Mouse (Mus musculus) B cell, adult 2 months (primary cell): ENCODE measurements around the gene Bahcc1.
A peak's percentile ranks its signal among the peaks of the same experiment; 100 is the strongest.

ENCODE experiments used
- DNase-seq, 2 experiments: peaks; one replicate each; pipeline ENCODE4 v3.0.0; 2022

Gene Bahcc1

DNA sequence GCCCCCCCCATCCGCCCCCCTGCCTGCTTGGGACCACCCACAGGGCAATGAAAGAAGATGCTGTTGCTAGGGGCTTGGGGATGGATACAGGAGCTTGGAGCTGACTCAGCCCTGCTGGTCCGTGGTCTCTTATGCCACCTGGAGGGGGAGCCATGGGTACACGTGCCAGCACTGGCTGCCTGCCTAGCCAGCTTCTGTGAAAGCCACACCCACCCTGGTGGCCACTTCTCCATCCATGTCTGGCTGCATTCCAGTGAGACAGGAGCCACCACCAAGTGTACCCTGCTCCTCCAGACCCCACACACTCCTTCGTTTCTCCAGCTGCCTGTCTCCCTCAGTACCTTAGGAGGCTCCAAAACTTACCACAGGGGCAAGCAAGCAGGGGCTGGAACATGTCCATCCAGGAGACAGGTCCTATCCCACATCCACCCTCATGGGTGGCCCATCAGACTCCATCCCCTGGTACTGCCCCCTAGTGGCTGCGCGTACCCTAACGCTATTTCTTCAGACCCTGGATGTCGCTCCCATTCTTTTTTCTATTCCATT is 29.7 kb downstream of the Bahcc1 start:
- DNase-seq = peak; percentile 71 to 72

DNA sequence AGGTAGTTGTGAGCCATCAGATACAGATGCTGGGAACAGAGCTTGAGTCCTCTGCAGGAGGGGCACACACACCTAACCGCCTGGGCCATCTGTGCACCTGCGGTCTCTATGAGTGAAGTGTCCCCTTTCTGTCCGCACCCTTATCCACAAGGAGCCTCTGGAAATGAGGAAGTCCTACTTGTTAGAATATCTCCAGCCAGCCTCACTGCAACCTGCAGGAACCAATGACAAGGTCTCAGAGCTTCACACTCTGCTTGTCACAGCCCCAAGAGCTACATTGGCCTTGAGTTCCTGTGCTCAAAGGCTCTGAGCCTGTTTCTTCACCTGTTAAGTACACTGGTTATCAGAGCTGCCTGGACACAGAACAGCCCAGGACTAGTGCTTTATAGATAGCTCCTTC is 30.4 kb downstream of the Bahcc1 start:
- DNase-seq = no peak

DNA sequence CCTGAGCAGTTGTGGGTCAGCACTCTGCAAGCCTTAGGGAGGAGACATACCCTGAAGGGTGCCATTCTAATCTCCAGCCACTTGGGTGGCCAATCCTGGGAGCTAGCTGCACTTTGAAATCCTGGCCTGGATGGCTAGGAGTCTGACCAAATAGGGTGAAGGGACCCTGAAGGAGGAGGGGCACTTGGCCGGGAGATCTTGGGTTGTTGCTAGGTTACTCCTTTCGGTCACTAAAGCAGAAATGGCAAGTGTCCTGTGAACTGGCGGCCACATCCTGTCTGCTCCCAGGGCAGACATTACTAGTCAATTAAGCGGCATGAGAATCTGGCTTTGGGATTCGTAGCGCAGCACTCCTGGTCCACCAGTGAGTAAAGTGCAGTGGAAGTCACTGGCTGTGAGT is 31.3 kb downstream of the Bahcc1 start:
- DNase-seq = no peak

DNA sequence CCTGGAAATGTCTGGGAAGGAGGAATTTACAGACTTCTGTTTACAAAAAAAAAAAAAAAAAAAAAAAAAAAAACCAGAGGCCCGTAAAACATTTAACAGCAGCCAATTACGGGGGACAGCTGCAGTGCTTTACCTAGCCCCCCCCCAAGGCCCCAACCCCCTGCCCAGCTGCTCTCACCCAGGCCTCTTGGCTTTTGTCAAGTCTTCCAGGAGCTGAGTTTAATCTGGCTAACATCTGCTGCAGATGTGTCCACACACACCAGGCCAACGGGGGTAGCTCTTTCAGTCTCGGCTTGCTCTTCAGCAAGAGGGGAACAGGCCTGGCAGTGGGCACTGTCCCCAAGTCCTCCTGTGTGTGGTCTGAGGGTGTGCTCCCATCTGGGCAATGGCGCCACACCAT is 32.7 kb downstream of the Bahcc1 start:
- no peak for DNase-seq

DNA sequence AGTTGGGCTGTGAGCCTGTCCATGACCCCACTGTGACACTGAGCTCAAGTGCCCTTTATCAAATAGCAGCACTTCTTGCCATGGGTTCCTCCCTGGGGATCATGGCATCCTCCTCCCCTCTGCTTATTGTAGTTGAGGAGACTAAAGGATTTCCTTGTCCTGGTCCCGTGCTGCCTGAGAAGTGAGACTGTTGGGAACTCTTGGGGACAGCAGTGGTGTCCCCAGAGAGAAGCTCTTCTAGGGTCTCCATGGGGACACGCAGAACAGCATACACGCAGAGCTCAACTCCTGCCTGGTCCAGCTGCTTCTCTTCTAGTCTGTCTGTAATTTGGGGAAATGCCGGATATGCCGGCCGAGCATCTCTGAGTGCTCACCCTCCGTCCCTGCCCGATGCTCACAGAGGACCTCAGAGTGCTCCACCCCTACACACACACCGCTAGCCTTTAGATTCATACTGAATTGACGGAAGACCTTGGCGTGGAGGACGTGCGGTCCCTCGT is 33.6 kb downstream of the Bahcc1 start:
- DNase-seq = no peak

DNA sequence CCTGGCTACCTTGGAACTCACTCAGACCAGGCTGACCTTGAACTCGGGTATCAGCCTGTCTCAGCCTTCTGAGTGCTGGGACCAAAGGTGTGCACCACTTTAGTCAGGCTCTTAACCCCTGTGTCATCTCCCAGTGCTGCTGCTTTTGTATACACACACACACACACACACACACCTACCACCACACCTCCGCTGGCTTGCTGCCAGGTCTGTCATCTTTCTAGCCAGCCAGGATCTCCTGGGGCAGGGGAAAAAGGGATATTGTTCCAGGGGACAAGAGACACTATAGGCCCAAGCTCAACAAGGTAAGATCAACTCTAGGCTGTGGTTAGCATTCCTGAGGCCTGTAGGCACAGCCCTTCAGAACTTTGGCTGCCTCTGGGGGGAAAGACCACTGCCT is 34.5 kb downstream of the Bahcc1 start:
- DNase-seq = no peak

DNA sequence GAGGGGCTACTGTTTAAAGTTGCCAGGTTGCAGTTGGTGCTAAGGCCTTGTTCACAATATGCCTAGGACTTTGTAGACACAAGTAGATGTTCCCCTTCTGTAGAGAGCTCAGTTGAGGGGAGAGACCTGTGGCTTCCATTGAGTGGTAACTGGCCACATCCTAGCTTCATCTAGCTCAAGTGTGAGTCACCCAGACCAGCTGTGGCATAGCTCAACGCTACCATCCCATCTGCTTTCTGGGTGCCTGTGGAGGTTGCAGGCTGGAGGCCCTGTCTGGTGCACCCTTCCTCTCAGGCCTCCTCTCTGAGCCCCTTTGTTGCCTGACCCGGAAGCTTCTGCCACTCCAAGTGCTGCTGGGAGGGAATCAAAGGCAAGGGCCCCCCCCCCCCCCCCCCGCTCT is 34.9 kb downstream of the Bahcc1 start:
- no peak for DNase-seq

DNA sequence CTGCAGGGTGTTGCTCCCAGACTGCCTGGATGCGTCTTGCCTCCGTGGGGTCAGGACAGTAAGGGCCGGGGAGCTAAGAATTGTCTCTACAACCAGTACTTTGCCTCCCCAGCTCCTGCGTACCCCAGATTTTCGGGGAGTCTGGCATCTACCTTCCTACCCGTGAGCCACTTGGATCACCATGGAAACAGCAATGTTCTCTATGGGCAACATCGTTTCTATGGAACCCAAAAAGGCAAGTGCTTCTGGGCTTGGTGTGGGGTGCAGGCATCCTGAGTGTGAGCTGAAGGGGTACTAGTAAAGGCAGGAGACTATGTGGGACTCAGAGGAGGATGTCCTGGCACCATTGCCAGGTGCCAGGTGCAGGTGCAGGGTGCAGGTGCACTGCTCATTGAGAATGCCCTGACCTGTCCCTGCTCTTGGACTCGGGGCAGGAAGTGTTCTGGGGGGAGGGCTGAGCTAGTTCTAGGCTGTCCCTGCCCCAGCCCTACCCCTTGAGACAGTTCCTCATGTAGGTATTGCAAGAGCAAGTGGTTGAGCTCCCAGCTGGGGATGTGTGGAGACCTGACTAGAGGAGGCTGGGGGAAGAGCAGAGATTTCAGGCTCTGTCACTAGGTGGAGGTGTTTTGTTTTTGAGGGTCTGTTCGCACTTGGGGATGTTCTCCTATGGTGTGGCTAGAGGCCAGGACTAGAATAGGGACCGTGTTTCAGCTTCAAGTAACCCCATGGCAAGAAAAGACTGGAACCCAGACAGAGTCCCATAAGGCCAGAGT is 35.6 kb downstream of the Bahcc1 start:
- no peak for DNase-seq

DNA sequence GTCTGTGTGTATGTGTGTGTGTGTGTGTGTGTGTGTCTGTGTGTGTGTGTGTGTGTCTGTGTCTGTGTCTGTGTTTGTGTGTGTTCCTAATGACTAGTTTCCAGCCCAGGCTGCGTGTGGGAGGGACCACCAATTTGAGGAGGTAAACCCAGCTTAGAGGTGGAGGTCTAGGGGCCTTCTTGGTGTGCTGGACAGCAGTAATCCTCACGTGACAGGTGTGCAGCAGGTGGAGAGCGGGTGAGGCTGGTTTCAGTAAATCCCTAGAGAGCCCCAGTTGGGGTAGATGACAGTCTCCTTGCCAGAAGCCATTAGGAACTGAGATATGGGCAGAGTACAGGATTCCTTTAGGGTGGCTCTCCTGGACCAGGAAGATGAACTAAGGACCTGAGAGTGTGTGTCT is 36.3 kb downstream of the Bahcc1 start:
- DNase-seq = no peak

DNA sequence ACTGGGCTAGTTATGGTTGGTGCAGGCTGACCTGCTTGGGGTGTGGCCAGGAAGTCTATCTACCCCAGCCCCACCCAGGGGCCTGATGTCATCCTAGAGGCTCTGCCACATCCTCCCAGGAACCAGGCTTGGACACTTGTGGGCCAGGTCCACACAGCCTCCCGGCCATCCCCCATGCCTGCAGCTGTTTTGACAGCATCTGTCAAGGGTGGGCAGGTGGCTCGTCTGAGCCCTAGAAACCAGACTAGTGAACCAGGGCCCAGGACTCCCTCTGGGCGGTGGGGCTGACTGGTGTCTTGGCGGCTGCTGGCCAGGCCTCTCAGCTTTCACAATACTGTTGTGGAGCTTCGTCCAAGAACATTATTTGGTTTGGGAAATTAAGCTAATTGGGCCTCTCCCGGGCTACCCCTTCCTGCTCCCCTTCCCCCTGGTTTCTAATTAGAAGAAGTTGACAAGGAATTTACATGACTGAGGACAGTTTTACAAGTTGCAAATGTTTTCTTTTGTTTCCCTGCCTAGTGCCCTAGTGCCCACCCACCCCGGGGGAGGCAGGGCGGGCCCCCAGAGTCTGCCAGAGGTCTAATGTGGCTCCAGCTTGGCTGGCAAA is 36.9 kb downstream of the Bahcc1 start:
- no peak for DNase-seq

DNA sequence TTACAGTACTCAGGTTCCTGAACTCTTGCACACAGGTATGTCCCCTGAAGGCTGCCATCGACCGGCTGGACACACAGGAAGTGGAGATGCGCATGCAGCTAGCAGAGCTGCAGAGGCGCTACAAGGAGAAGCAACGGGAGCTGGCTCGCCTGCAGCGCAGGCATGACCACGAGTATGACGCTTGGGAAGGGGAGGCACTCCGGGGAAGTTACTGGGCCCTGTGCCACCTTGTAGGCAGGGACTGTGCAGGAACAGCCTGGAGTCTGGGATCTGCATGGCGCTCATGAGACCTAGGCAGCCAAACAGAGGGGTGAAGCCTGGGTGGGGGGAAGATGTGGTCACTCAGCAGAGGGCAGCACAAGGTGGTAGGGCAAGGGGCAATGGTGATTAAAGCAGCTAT is 46.6 kb downstream of the Bahcc1 start:
- DNase-seq = no peak

DNA sequence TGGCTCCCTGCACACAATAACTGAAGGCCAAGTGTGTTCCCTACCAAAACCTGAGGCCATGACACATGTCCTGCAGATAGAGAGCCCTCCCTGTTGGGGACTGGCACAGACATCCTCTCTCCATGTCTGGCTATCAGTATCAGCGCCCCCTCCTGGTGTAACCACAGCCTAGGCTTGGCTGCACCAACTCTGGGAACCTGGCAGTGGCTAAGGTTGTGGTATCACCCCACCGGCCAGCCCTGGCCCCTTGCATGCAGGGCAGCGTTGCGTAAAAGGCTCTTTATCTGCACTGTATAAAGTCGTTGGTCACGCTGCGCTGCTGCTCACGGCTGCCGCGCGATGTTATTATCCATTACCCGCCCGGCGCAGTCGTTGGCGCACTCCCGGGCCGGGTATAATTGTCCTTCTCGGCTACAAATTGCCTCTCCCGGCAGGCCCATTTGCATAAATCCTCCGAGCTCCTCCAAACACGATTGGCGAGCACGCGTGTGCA is 47.6 kb downstream of the Bahcc1 start:
- peak; percentile 34 to 37 for DNase-seq

DNA sequence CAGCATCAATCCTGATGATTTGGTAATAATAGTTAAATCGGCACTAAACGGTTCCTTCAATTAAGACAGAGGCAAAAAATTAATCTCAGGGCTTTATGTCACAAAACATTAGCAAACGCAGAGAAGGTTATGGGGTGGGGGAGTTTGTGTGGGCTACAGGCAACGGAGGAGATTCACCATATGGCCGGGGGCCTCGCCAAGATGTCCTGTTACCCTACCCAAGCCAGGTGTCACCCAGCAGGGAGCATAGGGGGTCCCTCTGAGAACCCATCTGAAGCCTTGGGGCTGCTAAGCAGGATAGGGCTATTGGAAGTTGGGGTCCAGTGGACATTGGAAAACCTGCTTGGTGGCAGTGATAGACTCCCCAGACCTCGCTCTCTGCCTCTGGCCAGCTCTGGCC is 48.0 kb downstream of the Bahcc1 start:
- DNase-seq = no peak

DNA sequence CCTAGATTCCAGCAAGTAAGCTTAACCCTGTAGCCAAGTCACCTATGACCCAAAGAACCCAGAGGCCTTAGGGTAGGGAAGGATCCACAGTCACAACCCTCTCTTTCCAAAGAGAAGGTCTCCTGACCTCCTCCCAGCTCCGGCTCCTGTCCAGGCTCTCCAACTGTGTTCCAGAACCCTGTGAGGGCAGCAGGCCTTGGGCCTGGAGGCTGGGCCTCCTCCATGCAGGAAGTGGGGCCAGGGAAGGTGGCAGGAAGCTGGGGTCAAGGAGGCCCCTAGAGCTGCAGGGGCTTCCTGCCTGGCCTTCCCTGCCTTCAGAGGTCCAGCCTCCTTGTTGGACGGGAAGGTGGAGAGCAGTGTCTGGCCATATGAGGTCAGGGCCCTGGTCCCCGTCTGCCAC is 48.5 kb downstream of the Bahcc1 start:
- no peak for DNase-seq

DNA sequence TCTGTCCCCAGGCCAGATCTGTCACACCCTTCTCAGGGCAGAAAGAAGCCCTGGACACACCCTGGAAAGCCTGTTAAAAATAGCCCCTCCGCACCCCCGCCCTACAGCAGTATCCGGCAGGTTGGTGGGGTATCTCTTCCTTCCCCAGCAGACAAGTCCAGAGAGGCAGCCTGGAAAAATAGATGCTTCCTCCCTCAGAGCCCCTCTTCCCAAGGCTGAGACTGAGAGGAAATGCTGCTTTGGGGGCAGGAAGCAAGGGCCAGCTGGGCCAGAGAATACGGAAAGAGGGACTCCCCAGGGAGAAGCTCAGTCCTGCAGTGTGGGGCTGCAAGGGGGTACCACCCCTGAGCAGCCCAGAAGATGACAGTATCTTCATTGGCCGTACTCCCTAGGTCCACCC is 50.8 kb downstream of the Bahcc1 start:
- no peak for DNase-seq

DNA sequence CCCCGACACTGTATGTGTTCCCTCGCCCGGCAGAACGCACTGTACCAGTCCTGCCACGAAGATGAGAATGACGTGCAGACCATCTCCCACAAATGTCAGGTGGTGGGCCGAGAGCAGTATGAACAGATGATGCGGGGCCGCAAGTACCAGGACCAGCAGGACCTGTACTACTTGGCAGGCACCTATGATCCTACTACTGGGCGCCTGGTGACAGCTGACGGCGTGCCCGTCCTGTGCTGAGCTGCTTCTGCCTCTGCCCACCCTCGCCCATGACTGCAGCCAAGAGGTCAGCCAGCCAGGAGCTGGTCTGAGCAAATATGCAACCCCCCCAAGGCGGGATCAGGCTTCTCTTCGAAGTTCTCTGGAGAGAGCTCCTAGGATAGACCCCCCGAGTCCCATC is 56.9 kb downstream of the Bahcc1 start:
- no peak for DNase-seq

DNA sequence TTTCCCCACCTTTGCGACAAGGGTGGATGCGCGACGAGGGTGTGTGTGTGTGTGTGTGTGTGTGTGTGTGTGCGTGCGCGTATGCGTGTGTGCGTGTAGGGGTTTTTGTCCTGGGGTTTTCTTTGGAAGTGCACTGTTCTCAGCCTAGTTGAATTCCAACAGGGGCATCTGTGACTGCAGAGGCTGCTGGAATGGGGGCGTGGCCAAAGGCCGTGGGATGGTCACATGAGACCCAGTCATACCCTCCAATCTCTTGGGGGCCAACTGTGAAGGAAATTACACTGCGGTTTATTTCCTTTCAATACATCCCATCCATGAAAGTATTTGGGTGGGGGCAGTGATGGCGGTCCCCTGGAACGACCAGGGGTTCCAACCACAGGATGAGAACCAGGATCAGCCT is 57.5 kb downstream of the Bahcc1 start:
- DNase-seq = no peak

DNA sequence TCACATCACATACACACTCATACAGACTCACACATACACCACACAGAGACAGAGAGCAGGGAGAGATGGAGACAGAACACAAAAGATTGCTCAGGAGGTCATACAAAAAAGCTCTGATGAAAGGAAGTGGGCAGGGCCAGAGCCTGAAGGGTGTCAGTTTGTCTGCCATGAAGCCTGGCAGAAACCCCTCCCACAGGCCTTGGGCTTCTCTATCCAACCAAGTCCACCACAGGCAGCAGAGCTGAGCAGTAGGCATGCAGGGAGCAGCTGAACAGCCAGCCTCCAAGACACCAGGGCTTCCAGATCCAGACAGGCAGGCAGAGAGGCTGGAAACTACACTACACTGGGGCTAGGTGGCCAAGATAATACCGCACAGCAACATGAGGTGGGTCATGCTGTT is 61.0 kb downstream of the Bahcc1 start:
- no peak for DNase-seq

DNA sequence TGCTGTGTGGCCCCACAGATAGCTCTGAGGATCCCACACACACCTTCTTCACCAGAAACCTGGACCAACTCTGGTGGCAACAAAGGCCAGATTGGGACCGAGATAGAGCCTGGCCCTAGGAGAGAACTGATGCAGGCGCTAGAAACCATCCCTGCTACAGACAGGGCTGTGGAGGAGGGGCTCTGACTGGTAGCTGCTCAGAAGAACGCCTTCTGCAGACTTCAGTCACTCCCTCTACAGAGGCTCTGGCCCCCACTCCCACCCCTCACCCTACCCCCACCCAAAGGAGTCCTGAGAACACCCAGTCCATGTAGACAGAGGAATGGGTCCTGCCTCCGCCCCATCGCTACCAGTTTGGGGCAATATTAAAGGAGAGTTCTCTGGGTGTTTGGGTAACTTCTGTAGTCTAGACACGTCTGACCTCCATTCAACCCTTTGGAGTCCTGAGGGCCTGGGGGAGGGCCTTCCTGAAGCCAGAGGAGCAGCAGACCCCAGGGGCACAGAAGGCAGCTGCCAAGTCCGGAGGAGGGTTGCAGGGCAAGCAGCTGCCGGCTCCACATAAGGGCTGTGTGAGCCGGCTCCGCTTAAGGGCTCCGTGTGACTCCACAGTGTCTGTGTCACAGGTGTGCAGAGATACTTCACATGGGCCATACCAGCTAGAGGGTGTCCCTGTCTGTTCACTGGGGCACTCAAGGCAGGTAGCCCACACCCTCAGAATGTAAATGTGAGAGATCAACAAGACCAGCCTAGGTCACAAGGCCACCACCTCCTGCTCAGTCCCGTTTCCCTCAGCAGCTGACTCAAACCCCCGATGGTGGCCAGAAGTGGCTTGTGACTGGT is 63.8 kb downstream of the Bahcc1 start:
- DNase-seq = no peak

DNA sequence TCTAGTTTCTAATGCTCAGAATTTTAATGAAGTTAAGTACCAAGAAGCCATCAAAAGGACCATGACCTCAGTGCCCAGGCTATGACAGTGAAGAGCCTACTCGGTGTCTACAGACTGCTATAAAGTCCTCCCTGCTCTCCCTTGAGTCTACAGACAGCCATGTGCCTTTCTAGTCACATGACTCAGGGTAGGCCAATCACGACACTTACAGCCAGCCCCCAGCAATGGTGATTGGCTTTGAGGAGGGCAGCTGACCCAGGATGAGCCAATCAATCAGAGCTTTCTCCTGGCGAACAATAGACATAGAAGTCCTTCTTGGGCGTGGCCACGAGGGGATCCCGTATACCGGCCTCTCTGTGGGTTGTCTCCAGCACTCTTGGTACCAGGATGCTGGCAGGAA is 65.0 kb downstream of the Bahcc1 start:
- DNase-seq = no peak

DNA sequence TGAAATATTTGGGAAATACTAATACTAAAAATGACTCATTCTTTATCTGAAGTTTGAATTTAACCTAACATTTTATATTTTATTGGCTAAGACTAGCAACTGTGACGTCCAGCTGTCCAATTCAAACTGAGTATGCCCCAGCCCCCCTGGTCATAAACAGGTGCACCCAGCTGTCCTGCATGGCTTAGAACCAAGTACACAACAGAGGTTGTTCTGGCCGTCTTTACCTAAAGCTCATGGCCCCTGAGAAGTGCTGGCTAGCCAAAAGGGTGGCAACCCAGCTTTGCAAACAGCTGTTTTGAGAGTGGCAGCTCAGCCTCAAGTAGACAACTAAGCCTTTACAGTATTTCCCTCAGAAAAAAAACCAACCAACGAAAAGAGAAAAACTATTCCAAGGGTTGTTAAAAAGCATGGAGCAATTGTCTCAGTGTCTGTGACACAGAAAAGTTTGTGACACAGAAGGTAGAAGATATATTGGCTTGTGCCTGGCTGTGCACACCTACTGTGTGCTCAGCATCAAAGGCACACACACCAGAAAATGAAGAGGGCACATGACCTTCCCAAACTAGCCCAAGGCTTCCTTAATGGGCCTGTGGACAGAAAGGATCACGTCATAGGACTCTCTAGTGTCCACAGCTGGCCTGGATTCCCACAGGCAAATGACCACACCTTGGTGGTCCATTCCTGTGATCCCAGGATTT is 65.8 kb downstream of the Bahcc1 start:
- no peak for DNase-seq

DNA sequence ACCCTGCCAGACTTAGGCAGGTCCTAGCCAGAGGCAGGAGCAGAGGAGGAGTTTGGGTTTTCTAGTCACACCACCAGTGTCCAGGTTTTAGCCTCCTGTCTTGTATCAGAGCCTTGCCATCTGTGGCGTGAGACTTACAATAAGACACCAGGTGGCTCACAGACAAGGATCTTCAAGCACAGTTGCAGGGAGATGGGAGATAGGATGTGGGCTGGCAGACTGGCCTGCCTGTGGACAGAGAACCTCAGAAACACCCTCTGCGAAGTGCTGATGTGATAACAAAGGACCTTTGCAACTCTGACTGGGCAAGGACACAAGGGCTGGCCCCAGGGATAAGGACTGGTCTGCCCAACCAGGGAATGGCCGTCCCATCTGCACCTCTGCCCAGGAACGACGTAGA is 66.7 kb downstream of the Bahcc1 start:
- no peak for DNase-seq

DNA sequence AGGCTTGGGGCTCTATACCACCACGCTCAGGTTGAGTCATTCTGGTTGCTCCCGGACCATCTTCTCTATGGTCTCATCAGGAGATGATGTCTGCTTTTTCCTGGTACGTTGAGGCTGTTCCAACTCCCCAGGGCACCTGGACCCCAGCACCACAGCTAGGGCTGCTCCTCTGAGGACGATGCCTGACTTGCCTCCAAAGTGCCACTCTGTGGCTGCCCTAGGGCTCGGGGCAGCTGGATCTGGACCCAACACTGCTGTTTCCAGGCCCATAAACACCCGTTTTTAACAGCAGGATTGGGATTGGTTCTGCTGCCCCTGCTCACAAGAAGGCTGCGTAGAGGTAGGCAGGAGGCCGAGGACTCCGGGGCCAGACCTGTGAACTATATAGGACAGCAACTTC is 70.4 kb downstream of the Bahcc1 start:
- no peak for DNase-seq
